Mouse (Mus musculus): ENCODE data around the gene Gm9195.
A peak's percentile ranks its signal among the peaks of the same experiment; 100 is the strongest.

Gene Gm9195

GRCm38 (mm10) chr14:72491738-72492137, at the start of gene Gm9195:
Gene Gm9195 (minus strand): TSS chr14:72491838.
- no peak for DNase-seq

- no peak for DNase-seq
These were observed 44.9 kb upstream of the Gm9195 start for GRCm38 (mm10) chr14:72536392-72537017.

- DNase-seq = no peak
These were observed 42.2 kb upstream of the Gm9195 start for GRCm38 (mm10) chr14:72533862-72534261.

- DNase-seq = peak; percentile 11
These were observed 40.6 kb upstream of the Gm9195 start for GRCm38 (mm10) chr14:72532028-72532917.

- no peak for DNase-seq
These were observed 35.5 kb upstream of the Gm9195 start for GRCm38 (mm10) chr14:72527126-72527525.

GRCm38 (mm10) chr14:72519561-72519960, 27.9 kb upstream of the Gm9195 start:
- no peak for DNase-seq

- DNase-seq = no peak
These were observed 27.1 kb upstream of the Gm9195 start for GRCm38 (mm10) chr14:72518786-72519185.

GRCm38 (mm10) chr14:72516376-72516775, 24.7 kb upstream of the Gm9195 start:
- DNase-seq = no peak

GRCm38 (mm10) chr14:72506723-72507420, 15.2 kb upstream of the Gm9195 start:
- DNase-seq = no peak

GRCm38 (mm10) chr14:72506018-72506722, 14.5 kb upstream of the Gm9195 start:
- DNase-seq = no peak

GRCm38 (mm10) chr14:72504985-72505384, 13.3 kb upstream of the Gm9195 start:
- DNase-seq = no peak

- no peak for DNase-seq
These were observed 11.6 kb upstream of the Gm9195 start for GRCm38 (mm10) chr14:72503241-72503640.

- no peak for DNase-seq
These were observed 2.1 kb upstream of the Gm9195 start for GRCm38 (mm10) chr14:72493775-72494174.

GRCm38 (mm10) chr14:72490367-72490766, 1.3 kb downstream of the Gm9195 start:
- no peak for DNase-seq

- DNase-seq = no peak
These were observed 17.1 kb downstream of the Gm9195 start for GRCm38 (mm10) chr14:72474501-72474900.

GRCm38 (mm10) chr14:72468429-72468828, 23.2 kb downstream of the Gm9195 start:
- no peak for DNase-seq

- no peak for DNase-seq
These were observed 25.3 kb downstream of the Gm9195 start for GRCm38 (mm10) chr14:72466384-72466783.

GRCm38 (mm10) chr14:72461591-72461990, 30.0 kb downstream of the Gm9195 start:
- no peak for DNase-seq

- DNase-seq = no peak
These were observed 31.3 kb downstream of the Gm9195 start for GRCm38 (mm10) chr14:72460291-72460690.

- DNase-seq = no peak
These were observed 32.7 kb downstream of the Gm9195 start for GRCm38 (mm10) chr14:72458930-72459329.

- peak; percentile 10 for DNase-seq
These were observed 44.2 kb downstream of the Gm9195 start for GRCm38 (mm10) chr14:72447141-72448091.

GRCm38 (mm10) chr14:72442936-72443335, 48.7 kb downstream of the Gm9195 start:
- DNase-seq = no peak

Data from cerebellum, adult 8-10 months (tissue).